Mouse (Mus musculus): ENCODE measurements at regions not wholly inside any gene's neighbourhood (a gene's known extent, or its start where the extent isn't known, plus 50 kb on each side); places are given as distances from the start of the nearest gene placed in this dataset.

GRCm38 (mm10) chr4:7246828-7247227 lies 992.0 kb downstream of the Car8 start:
- TF ChIP-seq POLR2A (IDR thresholded peaks at IDR 0.05; ENCODE audit: borderline replicate concordance, extremely low read depth, low read depth, low read length) (no peak), CTCF (IDR thresholded peaks at IDR 0.05; ENCODE audit: insufficient read depth, low read length) (no peak)

Measured in lung, adult 2 months (tissue).